ENCODE assay signal across 17 mouse cellular contexts in the genomic region with DNA sequence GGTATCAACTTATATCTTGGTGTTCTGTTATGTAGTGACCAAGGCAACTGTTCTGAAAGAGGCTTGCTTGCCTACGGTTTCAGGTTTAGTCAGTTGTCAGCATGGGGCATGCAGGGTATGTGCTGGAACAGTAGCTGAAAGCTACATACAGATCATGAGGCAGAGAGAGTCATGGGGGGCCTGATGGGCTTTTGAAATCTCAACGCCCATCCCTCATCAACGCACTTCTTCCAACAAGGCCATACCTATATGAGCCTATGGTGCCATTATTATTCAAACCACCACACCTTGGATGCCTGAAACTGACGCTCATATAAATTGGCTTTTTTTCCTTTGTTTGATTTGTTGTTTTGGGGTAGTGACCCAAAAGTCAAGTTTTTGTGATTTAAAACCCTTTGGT.
"Had no signal": no experiment of that assay in that cellular context is flagged by ENCODE, and none has a peak within 500 bp of the region (broad histone marks: within the 10 kb centered on the region; RNA-seq: fewer than 3 reads in every experiment).

No protein-coding gene starts in this region.

- H3K4me1 ChIP-seq: midbrain, embryonic 15.5 days; neural tube, embryonic 12.5 days; stomach, embryonic 15.5 days had no signal

- H3K27me3 ChIP-seq: lung, embryonic 15.5 days; megakaryocyte, embryonic 14.5 days; midbrain, embryonic 13.5 days; midbrain, embryonic 15.5 days; neural tube, embryonic 12.5 days; stomach, embryonic 15.5 days had no signal

- DNase-seq: lung, adult 2 months; lung, postnatal 14 days; lung, postnatal 36 days; right cerebral cortex, postnatal 14 days; thymus, adult 2 months; thymus, postnatal 25 days; thymus, postnatal 4 days had no signal

- ATAC-seq: lung, postnatal 0 days; midbrain, embryonic 13.5 days; midbrain, embryonic 15.5 days had no signal

- H3K4me3 ChIP-seq: lung, embryonic 15.5 days; megakaryocyte, embryonic 14.5 days; midbrain, embryonic 13.5 days; midbrain, embryonic 15.5 days; neural tube, embryonic 12.5 days; stomach, embryonic 15.5 days had no signal

- H3K4me2 ChIP-seq: lung, embryonic 15.5 days; midbrain, embryonic 11.5 days; midbrain, embryonic 13.5 days; midbrain, embryonic 15.5 days; neural tube, embryonic 12.5 days; stomach, embryonic 15.5 days had no signal

- H3K27ac ChIP-seq: lung, embryonic 15.5 days; macrophage; midbrain, embryonic 13.5 days; midbrain, embryonic 15.5 days; neural tube, embryonic 12.5 days; stomach, embryonic 15.5 days; stomach, postnatal 0 days had no signal

- H3K9me3 ChIP-seq: lung, embryonic 15.5 days; megakaryocyte, embryonic 14.5 days; midbrain, embryonic 13.5 days; midbrain, embryonic 15.5 days; neural tube, embryonic 12.5 days; stomach, embryonic 15.5 days had no signal

- H3K9ac ChIP-seq: lung, embryonic 15.5 days; midbrain, embryonic 13.5 days; midbrain, embryonic 15.5 days; neural tube, embryonic 12.5 days; stomach, embryonic 15.5 days had no signal
